Mouse (Mus musculus) megakaryocyte, embryonic 14.5 days (primary cell): ENCODE measurements around the gene Cmas.

Source experiments
- FLI1 ChIP-seq: IDR thresholded peaks from 2 replicates; pipeline ENCODE4 v1.6.1; 2012; ENCODE audit warnings: low read length, inconsistent platforms, mixed read lengths
- GATA1 ChIP-seq: IDR thresholded peaks from 3 replicates; pipeline ENCODE4 v1.6.1; 2012; ENCODE audit warnings: mixed read lengths, low read length, inconsistent platforms, borderline replicate concordance

GRCm38 (mm10) chr6:142812969-142813368 lies 56.5 kb downstream of the Cmas start:
- TF ChIP-seq GATA1 (no peak), FLI1 (no peak)
